Comparison of ENCODE assay signal across 8 mouse cellular contexts in the genomic region with DNA sequence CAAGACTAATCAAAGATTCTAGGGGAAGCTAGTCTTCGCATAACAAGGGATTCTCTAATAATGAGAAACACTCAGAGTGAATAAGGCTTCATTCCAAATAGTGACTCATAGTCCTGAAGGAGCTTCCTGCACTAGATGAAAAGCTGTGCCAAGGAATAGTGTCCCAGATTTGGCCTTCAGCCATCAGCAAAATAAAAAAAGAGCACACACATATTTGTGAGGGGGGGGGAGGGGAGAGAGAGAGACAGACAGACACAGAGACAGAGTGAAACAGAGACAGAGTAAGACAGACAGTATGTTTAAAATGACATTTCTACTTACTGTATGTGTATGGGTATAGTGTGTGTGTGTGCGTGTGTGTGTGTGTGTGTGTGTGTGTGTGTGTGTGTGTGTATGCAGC.
DNase-seq lines count a peak whose midpoint lies in the region; ATAC-seq lines count a peak whose summit lies in the region.

No protein-coding gene starts in this region.

- ATAC-seq in megakaryocyte-erythroid progenitor cell, adult 5-6 weeks (replicated peaks; ENCODE audit: low FRiP score, low TSS enrichment, poor library complexity, severe bottlenecking), result no peak

- peak; percentile 38 to 70 for DNase-seq in adrenal gland, adult (ENCODE audit: inconsistent age in 2 of 2, low spot score in 1 of 2)
- no peak for DNase-seq in adrenal gland, adult 18-20 months (ENCODE audit: low spot score in 2 of 2)
- peak; percentile 60 for DNase-seq in kidney, postnatal 14 days
- no peak for DNase-seq in kidney, adult 18-20 months
- DNase-seq in cerebellum, adult 11 months, result peak; percentile 21
- peak; percentile 61 for DNase-seq in heart, postnatal 4 days
- no peak for DNase-seq in embryo, embryonic 10.5 days (ENCODE audit: low spot score)

Comparison
In these comparisons a context has a peak if more than half of its experiments do, and no peak if none do; other contexts are left out.
1. DNase-seq: peak in adrenal gland, adult (2 of 2), kidney, postnatal 14 days (single experiment), cerebellum, adult 11 months (single experiment) and heart, postnatal 4 days (single experiment); none in adrenal gland, adult 18-20 months (0 of 2), kidney, adult 18-20 months (single experiment) and embryo, embryonic 10.5 days (single experiment).